Mouse (Mus musculus) 416B (cell line): ENCODE results near the gene Gper1.
A peak's percentile ranks its signal among the peaks of the same experiment; 100 is the strongest.

Source experiments
- DNase-seq: peaks from one replicate; pipeline ENCODE4 v3.0.0; 2011; ENCODE audit warnings: low read depth

Gper1 gene

GRCm38 (mm10) chr5:139423026-139423865 is at the start of gene Gper1:
Gper1 (plus strand) TSS chr5:139423151.
- DNase-seq, result no peak

DNA sequence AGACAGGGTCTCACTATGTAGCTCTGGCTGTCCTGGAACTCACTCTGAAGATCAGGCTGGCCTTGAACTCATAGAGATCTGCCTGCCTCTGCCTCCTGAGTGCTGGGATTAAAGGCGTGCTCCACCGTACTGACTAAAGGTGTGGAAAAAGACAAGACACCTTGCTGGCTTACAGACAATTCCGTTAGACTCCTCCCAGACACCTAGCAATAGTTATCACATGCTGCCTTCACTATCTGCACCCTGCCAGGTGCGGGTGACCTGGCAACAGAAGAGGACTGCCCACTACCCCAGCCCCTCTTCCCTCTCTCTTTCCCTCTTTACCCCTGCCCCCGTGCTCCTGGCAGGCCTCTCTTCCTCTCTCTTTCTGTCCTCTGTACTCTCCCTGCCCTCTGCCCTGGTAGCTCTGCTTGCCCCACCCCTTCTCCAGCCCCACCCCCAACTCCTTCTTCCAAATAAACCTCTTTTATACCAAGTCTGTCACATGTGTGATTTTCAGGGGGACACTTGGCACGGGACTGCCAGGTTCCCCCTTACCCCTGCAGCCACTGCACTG is 49.0 kb upstream of the Gper1 start:
- DNase-seq, result no peak

DNA sequence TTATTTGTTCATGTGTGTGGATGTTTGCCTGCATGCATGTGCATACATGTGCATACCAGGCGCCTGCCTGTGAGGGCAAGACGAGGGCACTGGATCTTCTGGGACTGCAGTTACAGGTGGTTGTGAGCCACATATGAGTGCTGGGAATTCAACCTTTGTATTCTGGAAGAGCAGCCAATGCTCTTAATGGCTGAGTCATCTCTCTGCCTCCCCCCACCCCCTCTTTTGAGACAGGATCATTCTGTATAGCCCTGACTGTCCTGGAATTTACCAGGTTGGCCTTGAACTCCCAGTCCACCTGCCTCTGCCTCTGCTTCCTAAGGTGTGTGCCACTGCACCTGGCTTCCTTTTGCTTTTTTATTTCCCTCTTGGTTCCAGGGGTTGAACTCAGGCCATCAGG is 48.1 kb upstream of the Gper1 start:
- DNase-seq, result no peak

DNA sequence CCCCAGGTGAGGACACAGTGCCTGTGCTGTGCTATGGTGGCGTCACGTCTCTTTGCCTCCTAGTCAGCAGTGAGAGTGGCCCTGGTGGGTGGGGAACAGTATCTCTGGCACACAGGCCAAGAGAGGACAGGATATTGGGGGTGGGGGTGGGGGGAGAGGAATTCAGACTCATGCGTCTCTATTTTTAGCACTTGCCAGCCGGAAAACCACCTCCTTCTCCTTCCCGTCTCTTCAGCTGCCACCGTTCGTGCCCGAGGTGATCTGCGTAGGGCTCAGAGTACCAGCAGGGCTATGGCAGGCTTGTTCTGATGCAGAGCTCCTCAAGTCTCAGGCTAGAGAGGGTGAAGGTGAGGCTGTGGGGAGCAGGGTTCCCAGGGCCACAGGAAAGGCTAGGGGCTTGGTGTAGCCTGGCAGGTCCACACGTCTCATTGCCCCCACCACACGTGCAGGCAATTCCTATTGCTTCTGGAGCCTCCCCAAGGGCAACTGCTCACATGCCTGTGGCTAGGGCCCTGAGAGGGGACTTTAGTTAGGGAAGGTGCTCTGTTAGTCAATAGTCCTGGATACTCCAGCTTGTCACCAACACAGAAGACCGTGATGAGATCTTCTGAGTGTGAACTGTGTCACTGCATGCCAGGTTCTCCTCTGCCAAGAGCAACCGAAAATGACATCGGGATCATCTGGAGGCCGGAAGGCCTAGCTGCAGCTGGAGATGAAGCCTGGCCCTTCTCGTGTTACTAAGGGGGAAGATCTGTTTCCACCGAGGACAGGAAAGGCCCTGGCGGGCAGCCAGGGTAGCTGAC is 45.3 kb upstream of the Gper1 start, which contains the start of gene Gpr146:
Gpr146 (plus strand) TSS at position 230 of the 803 bp plus-strand sequence.
- DNase-seq, result peak; percentile 96

DNA sequence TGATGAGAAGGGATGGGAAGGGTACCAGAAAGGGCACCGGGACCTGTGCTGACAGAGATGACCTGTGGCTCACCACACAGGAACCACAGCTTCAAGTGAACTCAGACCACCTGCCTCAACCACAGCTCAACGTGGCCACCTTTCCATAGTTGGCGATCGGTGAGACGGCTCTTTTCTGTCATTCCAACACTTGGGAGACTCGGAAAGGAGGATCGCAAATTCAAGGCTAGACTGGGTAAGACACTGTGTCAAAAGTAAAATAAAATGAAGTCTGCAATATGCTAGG is 44.7 kb upstream of the Gper1 start:
- no peak for DNase-seq

DNA sequence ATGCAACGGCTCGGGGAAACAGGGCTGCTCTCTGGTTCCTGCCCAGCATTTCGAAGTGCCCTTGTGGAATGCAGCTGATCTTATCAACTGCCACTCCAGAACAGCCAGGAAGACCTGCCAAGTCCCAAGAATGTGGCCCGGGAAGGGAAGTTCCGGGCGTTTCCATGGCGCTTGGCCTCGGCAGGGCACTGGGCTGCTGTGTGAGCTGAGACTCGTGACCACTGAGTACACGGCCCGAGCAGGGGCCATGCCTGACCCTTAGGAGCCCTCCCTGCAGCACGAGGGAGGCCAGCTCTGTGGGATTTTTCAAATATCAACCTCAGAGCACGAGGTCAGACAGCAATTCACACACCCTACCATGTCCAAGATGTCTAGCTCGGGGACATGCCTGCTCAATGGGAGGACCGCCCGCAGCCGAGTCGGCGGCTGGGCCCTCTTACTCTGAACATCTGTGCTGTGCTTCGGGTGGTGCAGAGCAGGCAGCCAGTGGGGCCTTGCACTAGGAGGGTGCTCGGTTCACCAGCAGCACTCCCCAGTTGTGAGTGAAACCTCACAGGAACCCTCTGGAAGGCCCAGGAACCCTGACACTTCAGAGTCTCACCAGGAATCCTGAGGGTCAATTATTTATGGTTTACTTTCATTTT is 43.8 kb upstream of the Gper1 start:
- peak; percentile 53 for DNase-seq

GRCm38 (mm10) chr5:139379771-139380384 is 43.1 kb upstream of the Gper1 start:
- DNase-seq, result no peak

GRCm38 (mm10) chr5:139380385-139381248 is 42.3 kb upstream of the Gper1 start:
- DNase-seq, result peak; percentile 96

DNA sequence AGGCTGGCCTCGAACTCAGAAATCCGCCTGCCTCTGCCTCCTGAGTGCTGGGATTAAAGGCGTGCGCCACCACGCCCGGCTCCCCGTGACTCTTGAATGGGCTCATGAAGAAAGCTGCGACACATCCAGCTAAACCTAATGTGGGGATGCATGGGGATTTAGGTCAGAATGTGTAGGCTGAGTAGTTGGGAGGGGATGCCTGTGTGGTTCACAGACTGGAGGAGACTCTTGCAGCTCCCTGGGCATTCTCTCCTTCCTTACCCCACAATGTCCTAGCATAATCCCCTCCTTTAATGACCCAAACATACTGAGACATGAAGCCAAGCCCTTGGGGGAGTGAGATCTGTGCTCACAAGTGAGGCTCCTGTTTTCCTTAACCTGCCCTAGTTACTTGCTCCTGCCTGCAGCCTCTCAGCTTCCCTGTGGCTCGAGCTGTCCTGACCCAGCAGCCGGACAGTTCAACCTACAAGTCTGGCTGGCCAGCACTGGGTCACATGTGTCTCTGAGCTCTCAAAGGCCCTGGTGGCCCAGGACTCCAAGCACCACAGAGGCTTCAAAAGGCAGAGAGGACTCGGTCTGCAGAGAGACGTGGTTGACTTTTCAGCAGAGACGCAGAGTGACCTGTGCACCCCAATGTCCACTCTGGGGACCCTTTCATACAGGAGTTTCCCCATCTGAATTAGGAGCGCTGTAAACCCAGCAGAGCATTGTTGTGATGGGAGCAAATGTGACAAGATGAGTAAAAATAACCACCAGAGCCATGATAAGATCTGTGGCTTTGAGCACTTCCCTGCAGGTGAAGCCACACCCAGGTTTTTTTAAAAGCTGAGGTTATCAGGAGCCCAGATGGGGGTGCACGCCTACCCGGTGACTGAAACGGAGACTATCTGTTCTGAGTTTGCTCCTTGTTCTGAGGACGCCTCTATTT is 41.1 kb upstream of the Gper1 start:
- DNase-seq, result peak; percentile 88

GRCm38 (mm10) chr5:139382760-139383159 is 40.2 kb upstream of the Gper1 start:
- DNase-seq, result peak; percentile 95

GRCm38 (mm10) chr5:139383234-139383633 is 39.7 kb upstream of the Gper1 start:
- no peak for DNase-seq

DNA sequence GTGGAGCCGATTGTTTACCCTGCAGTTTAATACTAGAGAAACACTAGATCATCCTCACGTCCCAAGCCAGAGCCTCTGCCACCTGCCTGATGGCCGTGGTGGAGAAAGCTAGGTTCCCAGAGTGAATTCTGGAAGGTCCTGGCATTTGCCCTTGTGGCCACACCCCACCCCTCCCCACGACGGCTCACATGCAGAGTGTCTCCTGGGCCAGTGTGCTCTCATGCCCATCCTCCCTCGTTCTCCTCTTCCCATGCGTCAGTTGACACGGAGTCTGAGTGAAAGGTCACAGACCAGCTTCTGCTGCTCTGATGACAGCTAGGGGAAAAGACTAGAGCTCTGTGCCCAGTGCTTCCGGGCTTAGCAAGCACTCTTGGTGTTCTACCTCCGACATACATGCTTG is 38.4 kb upstream of the Gper1 start:
- DNase-seq, result no peak

DNA sequence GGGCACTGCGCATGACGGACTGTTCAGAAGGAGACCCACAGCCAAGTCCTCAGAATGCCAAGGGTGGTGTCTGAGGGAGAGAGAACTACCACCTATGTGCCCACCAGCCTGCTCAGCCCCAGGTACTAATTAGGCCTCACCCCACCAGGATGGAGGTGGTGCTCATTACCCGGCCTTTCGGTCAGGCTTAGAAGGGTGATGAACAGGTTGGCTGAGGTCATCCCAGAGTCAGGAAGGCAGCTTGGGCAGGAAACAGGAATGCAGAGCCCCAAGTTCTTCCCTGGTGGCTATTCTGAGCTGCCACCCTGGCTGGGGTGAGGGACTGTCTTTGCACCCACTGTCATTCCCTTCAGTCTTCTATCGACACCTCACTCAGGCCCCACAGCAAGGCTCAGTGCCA is 36.9 kb upstream of the Gper1 start:
- DNase-seq, result no peak

DNA sequence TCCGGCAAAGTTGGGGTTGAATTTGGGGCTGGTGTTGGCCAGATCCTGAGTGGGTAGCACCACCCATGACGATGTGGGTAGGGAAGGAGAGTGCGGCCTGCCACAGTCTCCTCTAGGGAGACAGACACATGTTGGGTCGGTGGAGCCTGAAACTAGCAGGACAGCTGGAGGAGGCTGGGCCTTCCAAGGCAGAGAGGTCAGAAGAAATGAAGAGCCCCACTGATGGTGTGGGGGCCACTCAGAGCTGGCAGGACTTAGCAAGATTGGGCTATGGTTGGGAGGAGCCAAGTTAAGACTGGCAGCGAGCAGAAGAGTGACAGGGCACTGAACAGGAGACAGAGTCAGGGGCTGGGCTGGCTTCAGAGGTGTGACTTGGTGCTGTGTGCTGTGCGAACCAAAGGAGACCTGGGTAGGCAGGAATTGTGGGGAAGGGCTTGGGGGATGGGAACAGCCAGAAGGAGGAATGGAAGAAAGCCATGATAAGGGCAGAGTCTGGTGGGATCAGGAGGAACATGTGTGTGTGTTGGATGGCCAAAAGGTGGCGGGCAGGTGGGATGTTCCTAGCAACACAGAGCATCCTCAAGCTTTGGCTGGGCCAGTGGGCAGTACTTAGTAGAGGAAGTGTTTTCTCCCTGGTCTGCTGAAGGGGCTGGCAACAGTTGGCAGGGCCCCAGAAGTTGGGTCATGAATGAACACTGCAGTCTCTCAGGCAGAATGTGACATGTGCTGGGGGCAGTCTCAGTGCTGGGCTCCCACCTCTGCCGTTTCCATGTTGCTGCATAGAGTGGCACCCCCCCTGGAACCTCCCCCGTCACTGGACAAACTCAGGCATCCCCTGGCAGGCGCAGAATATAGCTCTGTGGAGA is 35.4 kb upstream of the Gper1 start:
- DNase-seq, result peak; percentile 41

DNA sequence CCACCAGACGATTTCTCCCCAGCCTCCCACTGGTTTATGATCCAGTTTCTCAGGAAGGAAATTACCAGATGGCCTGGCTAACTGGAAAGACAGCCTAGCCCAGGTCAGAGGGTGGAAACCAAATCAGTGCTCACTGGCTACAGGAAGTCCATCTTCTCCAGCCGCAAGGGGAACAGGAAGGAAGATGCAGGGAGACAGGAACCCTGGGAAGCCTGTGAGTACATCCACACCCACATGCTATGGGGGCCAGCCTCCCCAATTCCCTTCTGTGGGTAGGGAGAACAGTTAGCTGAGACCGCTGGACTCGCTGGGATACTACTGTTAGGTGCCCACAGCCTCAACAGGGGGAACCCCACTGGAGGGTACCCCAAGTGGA is 34.8 kb upstream of the Gper1 start:
- DNase-seq, result no peak

GRCm38 (mm10) chr5:139388694-139389675 is 34.0 kb upstream of the Gper1 start:
- DNase-seq, result no peak

GRCm38 (mm10) chr5:139389676-139390061 is 33.3 kb upstream of the Gper1 start:
- DNase-seq, result no peak
